Mouse (Mus musculus): ENCODE measurements at regions not wholly inside any gene's neighbourhood (a gene's known extent, or its start where the extent isn't known, plus 50 kb on each side); places are given as distances from the start of the nearest gene placed in this dataset.

DNA sequence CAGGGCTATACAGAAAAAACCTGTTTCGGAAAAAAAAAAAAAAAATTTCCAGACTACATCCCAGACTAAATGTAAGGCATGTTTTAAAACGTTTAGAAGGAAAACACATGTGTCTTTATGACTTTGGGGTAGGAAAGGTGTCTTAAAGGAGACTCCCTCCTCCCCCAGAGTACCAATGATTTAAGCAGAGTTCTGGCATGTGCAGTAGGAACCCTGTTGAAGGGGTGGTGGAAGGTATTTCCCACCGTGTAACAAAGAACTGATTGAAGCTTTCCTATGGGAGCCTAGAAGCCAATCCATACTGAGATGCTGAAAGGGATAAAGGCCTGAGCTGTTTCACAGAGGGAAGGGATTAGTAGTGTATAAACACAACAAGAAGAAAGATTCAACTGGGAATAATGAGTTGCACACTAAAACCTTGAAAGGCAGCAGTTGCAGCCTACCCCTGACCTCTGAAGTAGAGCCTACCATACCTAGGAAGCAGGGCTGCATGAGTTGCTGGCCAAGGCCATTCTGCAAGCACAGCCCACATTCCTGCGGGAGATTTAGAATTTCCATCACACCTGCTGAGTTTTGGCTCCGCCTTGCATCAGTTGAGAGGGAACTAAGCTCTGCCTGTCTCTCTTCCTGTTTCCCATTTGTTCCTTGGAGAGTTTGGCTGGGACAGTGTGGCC is 132.4 kb upstream of the Topaz1 start:
- DNase-seq (ENCODE audit: low read depth, low spot score), result no peak
- 27% methylated on average over 5 of the region's 5 CpGs for WGBS

DNA sequence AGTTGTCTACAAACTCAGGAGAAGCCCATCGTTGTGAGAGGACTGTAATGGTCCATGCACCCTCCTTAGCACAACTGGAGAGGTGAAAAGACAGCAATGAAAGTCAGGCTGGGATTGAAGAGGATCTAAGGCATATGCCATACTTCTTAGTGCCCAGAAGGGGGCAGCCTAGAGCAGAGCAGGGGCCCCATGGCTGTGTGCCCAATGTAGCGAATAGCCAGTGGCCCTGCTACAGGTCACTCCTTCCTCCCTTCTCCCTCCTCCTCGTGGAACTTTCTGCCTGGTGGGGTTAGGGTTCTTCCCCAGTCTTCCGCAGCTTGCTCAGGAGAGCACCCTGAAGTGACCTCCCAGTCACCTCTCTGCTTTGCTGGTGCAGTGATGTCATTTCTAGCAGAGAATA is 131.8 kb upstream of the Topaz1 start:
- DNase-seq (ENCODE audit: low read depth, low spot score), result no peak
- WGBS, result 20% methylated on average over 4 of the region's 4 CpGs

DNA sequence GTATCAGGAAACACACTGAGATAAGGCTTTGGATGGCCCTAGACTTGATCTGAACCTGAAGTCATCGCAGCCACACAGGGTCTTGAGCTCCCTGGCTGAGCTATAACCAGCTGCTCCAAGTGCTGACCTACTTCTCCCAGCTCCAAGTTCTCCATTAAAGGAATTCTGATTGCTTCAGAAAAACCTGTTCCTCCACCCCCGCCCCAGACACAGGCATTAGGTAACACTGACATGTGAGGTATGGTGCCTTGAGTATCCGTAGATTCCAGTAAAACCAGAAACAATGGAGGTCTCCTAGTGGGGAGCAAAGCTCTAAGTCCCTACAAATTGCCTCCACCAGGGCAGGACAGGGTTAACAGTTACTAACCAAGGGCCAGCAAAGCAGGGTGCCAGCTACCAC is 129.4 kb upstream of the Topaz1 start:
- 18% methylated on average over 3 of the region's 3 CpGs for WGBS
- no peak for DNase-seq (ENCODE audit: low read depth, low spot score)

DNA sequence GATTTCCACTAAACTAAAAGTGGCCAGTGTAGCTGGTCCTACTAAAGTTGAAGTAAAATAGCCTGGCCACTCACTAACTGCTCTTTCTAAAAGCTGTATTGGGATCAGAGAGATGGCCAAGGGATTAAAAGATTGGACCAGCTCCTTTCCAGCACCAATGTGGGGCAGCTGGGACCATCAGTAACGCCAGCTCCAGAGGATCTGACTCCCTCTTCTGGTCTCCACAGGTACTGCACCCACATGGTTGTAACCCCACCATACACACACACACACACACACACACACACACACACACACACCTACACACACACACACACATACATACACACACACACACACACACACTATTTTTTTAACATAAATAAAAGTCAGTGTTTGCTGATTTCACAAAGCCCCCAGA is 122.1 kb upstream of the Topaz1 start:
- 78% methylated on average over 1 of the region's 1 CpGs for WGBS
- DNase-seq (ENCODE audit: low read depth, low spot score), result no peak

- WGBS, result 36% methylated on average over 6 of the region's 6 CpGs
- no peak for DNase-seq (ENCODE audit: low read depth, low spot score)
Measured at GRCm38 (mm10) chr9:122626346-122626745, 120.8 kb upstream of the Topaz1 start.

DNA sequence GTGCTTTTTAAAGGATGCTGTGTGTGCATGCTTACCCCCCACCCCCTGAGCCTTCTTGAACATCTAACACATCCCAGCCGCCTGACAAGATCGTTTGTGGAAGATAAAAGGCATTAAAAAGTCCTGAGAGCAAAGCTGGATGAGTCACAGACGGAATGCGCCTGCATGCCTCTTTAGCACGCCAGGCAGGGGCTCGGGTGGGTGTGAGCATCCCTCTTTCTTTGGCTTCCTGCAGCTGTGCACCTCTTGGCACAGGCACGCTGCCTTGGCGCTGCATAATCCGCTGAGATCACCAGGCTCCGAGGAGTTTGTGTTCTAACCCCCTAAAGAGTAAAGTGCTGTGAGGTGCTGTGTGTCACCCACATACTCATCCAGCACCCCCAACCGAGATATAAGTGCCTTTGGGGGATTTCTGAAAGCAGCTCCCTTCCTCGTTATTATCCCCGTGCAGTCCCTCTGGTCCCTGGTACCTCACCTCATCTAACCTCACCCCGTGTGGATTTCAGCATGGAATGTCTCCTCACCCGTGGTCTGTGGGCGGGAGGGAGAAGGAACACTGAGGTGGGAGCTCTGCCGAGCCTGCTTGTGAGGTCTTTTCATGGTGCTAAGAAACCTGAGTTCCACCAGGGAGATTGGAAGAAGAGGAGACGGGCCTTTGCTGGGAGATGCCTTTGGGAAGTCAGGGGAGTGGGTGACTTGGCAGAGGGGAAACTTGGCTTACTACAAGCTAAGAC is 117.8 kb upstream of the Topaz1 start:
- no peak for DNase-seq (ENCODE audit: low read depth, low spot score)
- 22% methylated on average over 18 of the region's 18 CpGs for WGBS

DNA sequence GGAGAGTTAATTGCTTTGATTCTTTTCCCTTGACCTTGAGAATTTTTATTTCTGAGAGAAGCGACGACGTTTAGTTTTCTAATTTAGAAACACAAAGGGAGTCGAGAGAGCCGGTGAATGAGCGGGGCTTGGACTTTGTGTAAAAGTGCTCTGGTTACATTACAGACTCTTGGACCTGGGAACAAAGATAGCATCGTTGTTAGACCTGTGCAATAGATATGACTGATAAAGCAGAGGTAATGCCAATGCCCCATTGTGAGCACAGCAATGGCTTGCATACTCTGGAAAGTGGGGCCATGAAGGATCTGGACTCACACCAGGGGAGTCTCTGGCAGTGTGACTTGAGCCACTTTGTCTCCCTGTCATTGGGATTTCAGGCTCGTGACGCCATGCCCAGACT is 115.4 kb upstream of the Topaz1 start:
- WGBS, result 52% methylated on average over 9 of the region's 9 CpGs
- no peak for DNase-seq (ENCODE audit: low read depth, low spot score)

GRCm38 (mm10) chr9:122633484-122633883 is 113.7 kb upstream of the Topaz1 start:
- WGBS, result 77% methylated on average over 1 of the region's 1 CpGs
- no peak for DNase-seq (ENCODE audit: low read depth, low spot score)

- 34% methylated on average over 10 of the region's 10 CpGs for WGBS
- no peak for DNase-seq (ENCODE audit: low read depth, low spot score)
Measured at GRCm38 (mm10) chr9:122635138-122635964, 111.8 kb upstream of the Topaz1 start.

GRCm38 (mm10) chr9:122637591-122637990 is 109.6 kb upstream of the Topaz1 start:
- no peak for DNase-seq (ENCODE audit: low read depth, low spot score)
- 66% methylated on average over 3 of the region's 3 CpGs for WGBS

DNA sequence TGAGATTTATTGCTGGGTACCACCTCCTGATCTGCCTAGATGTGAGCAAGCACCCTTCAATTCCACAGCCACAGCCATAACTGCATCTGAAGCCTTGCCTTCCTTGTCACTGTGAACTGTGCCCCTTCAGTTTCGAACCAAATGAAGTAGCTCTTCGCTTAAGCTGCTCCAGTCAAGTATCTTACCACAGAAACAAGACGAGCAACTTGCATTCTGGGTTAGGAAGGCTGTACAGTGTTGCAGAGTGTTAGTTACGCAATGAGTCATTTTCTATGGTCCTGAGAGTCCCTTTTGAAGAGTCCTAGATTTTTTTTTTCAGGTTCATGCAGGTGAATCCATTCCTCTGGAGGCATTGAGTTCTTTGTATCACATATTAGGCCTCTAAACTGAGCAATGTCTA is 107.9 kb upstream of the Topaz1 start:
- WGBS, result 73% methylated on average over 4 of the region's 4 CpGs
- no peak for DNase-seq (ENCODE audit: low read depth, low spot score)

DNA sequence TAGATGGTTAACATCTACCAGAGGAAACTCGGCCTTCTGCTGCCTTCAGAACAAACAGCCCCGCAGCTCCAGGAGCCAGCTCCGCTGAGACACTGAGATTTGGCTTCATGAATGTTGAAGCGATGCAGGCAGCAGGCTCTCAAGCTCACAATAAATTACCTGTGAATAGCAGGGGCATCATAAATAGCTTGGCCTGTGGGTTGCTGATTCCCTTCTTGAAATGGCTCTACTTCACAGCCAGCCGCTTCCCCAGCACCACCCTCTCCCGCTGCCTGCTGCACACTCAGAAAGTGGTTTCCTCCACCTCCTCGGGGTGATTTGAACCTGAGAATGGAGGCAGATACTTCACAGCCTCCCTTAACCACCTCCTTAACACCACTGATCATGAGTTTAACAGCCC is 104.2 kb upstream of the Topaz1 start:
- 14% methylated on average over 7 of the region's 7 CpGs for WGBS
- DNase-seq (ENCODE audit: low read depth, low spot score), result no peak

- WGBS, result 27% methylated on average over 5 of the region's 5 CpGs
- DNase-seq (ENCODE audit: low read depth, low spot score), result no peak
Measured at GRCm38 (mm10) chr9:122645569-122645968, 101.6 kb upstream of the Topaz1 start.

- no peak for DNase-seq (ENCODE audit: low read depth, low spot score)
- WGBS, result 75% methylated on average over 3 of the region's 3 CpGs
Measured at GRCm38 (mm10) chr9:122650862-122651261, 96.3 kb upstream of the Topaz1 start.

DNA sequence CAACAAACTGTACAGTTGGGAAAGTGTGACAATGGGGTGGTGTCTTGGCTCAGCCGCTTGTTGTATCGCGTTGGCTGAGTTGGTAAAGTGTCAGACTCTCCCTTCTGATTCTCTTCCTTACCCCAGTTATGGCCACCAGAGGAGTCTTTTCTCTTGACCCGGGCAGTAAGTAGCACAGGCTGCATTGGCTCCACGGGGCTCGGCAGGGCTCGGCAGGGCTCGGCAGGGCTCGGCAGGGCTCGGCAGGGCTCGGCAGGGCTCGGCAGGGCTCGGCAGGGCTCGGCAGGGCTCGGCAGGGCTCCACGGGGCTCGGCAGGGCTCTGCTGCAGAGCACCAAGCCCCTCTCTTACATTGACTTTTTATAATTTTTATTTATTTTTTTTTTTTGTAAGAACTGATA is 91.6 kb upstream of the Topaz1 start:
- 47% methylated on average over 17 of the region's 17 CpGs for WGBS
- no peak for DNase-seq (ENCODE audit: low read depth, low spot score)

DNA sequence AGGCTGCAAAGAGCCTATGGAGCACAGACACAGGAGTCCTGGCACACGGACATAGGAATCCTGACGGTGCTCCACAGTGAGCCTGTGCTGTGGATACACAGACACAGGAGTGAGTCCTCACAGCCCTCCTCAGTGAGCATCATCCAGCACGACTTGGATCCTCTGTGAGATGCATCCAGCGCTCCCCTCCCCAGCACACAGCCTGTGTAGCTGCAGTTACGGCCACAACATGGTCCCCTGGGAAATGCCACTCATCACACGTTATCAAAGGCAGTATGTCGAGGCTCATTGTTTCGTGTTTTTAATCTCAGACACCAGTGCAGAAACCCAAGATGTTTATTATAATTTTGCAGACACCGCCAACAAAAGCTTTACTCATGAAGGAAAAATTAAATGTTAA is 87.1 kb upstream of the Topaz1 start:
- WGBS, result 71% methylated on average over 9 of the region's 9 CpGs
- DNase-seq (ENCODE audit: low read depth, low spot score), result no peak

DNA sequence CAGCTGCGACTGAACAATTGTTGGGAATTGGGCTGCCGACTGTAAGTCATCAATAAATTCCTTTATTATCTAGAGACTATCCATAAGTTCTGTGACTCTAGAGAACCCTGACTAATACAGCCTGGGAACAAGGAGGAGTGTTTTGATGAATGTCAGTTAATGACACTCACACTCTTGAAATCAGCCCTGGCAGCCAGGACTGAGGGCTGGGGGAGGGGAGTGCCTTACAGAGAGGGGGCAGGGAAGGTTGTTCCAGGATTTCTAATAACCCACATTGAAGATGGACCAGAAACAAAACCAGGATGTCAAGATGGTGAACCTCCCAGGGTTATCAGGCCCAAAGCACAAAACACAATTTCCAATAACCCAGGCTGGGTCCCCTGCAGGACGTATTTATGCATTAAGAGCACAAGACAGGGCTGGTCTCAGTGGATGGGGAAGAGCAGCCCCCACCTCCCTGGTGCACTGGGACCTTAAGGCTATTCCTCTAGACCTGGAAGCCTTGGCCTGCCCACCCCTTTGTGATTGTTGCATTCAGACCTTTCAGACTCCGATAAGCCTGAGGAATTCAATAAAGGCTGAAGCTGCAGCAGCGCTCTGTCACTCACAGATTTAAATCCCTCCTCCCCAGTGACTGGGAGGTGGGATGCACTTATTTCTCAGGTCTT is 80.0 kb upstream of the Topaz1 start:
- WGBS, result 60% methylated on average over 4 of the region's 5 CpGs
- DNase-seq (ENCODE audit: low read depth, low spot score), result no peak

DNA sequence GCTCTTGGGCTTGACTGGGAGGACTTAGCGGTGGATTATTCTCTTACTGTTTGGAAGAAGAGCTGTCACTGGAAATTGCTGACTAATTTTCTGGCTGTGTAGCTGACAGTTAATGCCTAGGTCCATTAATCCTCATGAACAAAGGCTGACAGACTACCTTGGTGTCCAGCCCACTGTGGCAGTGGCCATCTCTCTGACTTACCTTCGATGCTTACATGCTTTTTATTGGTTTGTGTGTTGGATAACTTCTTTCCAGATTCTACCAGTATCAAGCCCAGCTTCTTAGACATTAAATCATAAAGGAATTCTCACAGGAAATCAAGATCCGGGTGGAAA is 79.5 kb upstream of the Topaz1 start:
- 61% methylated on average over 3 of the region's 3 CpGs for WGBS

GRCm38 (mm10) chr9:122673777-122674176 is 73.4 kb upstream of the Topaz1 start:
- DNase-seq (ENCODE audit: low read depth, low spot score), result no peak
- 79% methylated on average over 3 of the region's 3 CpGs for WGBS

More for the DNA sequence above, 79.5 kb upstream of the Topaz1 start:
- no peak for DNase-seq (ENCODE audit: low read depth, low spot score)

DNA sequence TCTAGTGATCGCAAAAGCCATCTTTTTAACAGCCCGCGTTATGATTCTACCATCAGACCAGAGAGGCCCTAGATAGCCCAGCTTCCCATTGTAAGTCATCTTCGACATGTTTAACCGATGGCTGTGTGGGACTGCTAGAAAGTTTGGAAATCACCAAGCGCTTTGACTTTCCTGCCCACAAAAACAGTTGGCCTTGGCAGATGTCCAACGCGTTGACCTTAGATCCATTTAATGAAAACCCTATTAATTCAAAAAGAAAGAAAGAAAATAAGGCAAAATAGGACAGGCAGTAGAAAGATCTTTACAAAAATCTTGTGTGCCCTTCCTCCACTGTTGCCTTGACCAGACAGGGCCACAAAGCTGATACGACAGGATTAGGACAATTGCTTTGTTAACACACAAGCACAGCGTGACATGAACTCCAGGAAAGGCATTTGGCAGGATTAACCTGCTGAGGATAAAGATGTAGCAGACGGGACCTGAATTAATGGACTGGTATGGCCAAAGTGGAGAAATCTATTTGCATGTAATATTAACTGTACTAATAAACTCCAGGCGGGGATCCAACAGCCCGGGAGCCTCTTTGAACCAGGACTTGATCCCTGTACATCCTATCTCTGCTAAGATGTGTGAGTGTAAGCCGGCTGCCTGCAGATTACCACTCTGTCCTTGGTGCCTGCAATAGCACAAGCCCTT is 69.0 kb upstream of the Topaz1 start:
- no peak for DNase-seq (ENCODE audit: low read depth, low spot score)
- 75% methylated on average over 14 of the region's 14 CpGs for WGBS
